Mouse (Mus musculus): ENCODE results near the gene Ankrd44. TPM values are rescaled to one million over a fixed set of nuclear protein-coding genes. Genes with fewer than 3 reads are reported as not detected.

Gene Ankrd44
- total RNA-seq, 2 experiments from 2014 or later = 17.5 to 19.2 TPM

GRCm38 (mm10) chr1:54898656-54899084, 27.5 kb downstream of the Ankrd44 start:
- no peak for ATAC-seq (replicated peaks; ENCODE audit: low FRiP score, low TSS enrichment, poor library complexity, severe bottlenecking)

DNA sequence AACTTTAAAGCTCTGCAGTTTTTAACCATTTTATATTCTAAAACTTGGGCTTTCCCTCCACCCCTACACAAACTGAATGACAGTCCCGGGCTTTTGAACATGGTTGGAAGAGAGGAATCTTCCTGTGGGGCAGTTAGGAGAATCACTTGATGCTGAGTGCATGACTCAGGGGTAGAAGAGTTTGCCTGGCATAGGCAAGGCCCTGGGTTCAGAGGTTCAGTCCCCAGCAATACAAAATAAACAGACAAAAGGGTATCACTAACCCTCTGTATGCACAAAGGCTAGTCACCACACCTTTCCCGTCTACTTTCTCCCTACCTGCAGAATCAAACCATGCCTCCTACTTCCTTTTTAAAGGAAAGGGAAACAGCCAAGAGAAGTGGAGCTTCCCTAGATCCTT, 28.5 kb downstream of the Ankrd44 start:
- ATAC-seq (replicated peaks; ENCODE audit: low FRiP score, low TSS enrichment, poor library complexity, severe bottlenecking) = no peak

- ATAC-seq (replicated peaks; ENCODE audit: low FRiP score, low TSS enrichment, poor library complexity, severe bottlenecking) = no peak
Measured at GRCm38 (mm10) chr1:54896109-54897085, 29.8 kb downstream of the Ankrd44 start.

DNA sequence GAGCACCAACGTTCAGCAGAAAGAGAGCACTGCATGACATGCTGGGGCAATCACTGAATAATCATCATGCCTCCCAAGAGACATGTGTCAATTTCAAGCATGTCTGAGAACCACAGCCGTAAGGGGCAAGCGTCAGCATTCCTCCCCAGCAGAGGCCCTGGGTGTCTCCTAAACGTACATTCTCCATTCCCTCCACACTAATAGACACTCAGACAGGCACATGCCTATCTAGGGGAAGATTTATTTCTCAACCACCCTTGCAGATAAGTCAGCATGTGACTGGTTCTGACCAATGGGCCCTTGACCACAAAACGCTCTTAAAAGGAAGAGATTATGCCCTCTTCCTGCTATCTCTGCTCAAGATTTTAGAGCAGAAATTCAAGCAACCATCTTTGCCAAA, 37.7 kb downstream of the Ankrd44 start:
- ATAC-seq (replicated peaks; ENCODE audit: low FRiP score, low TSS enrichment, poor library complexity, severe bottlenecking) = 0 out of 2 replicates have a peak, but pooled peaks have one; percentile 26

GRCm38 (mm10) chr1:54887873-54888272, 38.3 kb downstream of the Ankrd44 start:
- ATAC-seq (replicated peaks; ENCODE audit: low FRiP score, low TSS enrichment, poor library complexity, severe bottlenecking) = no peak

- ATAC-seq (replicated peaks; ENCODE audit: low FRiP score, low TSS enrichment, poor library complexity, severe bottlenecking) = no peak
Measured at GRCm38 (mm10) chr1:54882856-54883467, 43.2 kb downstream of the Ankrd44 start.

DNA sequence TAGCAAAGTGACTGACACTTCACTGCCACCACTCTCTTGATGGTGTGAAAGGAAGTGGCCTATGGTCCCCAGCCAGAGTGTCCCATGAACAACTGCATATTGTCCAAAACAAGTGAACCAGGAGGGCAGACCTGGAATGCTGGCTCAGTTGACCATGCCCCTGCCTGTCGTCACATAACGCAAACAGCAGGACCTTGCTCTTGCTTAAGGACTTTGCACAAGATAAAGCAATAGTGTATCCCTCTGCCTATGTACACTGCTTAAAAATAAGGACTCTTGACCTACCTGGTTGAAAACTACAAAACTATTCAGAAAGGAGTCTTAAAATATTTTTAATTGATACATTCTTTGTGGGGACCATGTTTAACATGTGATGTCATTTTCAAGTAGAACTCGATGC, 44.7 kb downstream of the Ankrd44 start:
- no peak for ATAC-seq (replicated peaks; ENCODE audit: low FRiP score, low TSS enrichment, poor library complexity, severe bottlenecking)

- no peak for ATAC-seq (replicated peaks; ENCODE audit: low FRiP score, low TSS enrichment, poor library complexity, severe bottlenecking)
Measured at GRCm38 (mm10) chr1:54877423-54878073, 48.6 kb downstream of the Ankrd44 start.

DNA sequence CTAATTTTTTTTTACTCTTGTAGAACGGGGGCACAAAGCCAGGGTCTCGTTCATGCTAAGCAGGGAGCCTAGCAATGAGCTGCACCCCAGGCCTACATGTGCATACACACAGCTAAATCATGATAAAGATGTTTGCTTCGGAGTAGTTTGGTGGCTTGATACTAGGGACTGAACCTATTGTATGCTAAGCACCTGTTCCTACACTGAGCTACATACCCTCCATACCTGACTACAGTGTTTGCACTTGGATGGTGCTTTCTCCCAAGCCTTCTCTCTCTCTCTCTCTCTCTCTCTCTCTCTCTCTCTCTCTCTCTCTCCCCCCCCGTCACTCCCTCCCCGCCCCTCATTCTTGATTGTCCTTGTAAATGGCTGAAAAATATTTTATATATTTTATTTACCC, 49.2 kb downstream of the Ankrd44 start:
- no peak for ATAC-seq (replicated peaks; ENCODE audit: low FRiP score, low TSS enrichment, poor library complexity, severe bottlenecking)

DNA sequence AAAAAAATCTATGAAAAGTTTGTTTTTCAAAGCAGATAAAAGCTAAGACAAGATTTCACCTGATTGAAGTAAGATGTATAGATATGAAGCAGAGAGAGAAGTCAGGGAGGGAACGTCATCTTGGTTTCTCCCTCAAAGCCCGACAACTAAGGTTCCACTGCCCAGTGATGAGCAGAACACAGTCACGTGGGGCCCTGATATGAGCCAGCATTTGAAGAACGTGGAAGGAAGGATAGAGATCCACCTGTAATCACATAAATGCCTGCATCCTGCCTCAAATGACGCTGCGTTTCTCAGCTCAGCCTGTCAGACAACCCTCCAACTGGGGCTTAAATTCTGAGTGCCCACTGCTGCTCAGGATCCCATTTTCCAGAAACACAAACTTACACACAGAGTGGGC, 52.1 kb downstream of the Ankrd44 start:
- no peak for ATAC-seq (replicated peaks; ENCODE audit: low FRiP score, low TSS enrichment, poor library complexity, severe bottlenecking)

DNA sequence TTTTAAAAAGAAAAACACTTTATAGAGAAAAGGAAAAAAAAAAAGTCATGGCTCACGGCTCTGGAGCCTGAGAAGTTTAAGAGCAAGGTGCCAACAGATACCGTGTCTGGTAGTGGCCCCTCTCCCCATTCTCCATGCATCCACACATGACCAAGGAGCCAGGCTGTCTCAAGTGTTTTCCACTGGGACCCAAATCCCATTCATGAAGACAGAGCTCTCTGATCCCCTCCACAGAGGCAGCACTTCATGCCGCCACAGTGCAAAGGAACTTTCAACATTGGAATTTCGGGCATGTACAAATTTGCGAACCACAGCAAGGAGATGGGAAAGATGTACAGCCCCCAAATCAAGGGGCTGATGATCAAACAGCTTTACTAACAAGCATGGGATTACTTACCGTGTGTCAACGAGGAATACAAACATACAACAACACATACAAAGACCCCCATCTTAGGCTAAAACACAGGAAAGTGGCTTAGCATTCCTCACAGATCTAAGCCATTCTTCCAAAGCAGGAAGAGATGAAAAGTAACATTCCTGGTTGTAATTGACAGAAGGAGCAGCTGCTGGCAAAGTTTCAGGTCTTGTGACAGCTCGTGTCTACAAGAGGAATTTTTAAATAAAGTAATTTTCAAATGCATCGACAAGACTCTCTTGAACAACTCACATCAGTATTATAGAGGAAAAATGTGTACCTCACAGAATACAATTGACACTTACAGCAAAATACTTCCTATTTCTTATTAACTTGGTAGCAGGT, 53.1 kb downstream of the Ankrd44 start:
- no peak for ATAC-seq (replicated peaks; ENCODE audit: low FRiP score, low TSS enrichment, poor library complexity, severe bottlenecking)

- peak; percentile 61 for ATAC-seq (replicated peaks; ENCODE audit: low FRiP score, low TSS enrichment, poor library complexity, severe bottlenecking)
Measured at GRCm38 (mm10) chr1:54871321-54871720, 54.9 kb downstream of the Ankrd44 start.

DNA sequence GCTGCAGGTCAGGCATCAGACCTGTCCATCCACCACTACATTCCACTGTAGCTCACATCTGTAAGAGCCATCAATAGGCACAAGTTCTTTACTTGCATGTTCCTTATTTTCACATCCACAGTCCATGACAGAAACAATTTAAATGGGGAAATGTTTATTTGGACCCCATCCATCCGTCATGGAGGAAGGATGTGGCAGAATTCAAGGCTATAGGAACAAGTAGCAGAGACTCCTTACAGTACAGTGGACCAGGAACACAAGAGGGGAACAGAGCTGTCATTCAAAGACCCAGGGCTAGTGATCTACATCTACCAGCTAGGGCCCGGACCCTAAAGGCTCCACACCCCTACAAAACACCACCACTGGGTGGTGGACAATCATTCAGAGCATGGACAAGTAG, 55.6 kb downstream of the Ankrd44 start:
- ATAC-seq (replicated peaks; ENCODE audit: low FRiP score, low TSS enrichment, poor library complexity, severe bottlenecking) = no peak

GRCm38 (mm10) chr1:54867226-54867625, 59.0 kb downstream of the Ankrd44 start:
- no peak for ATAC-seq (replicated peaks; ENCODE audit: low FRiP score, low TSS enrichment, poor library complexity, severe bottlenecking)

DNA sequence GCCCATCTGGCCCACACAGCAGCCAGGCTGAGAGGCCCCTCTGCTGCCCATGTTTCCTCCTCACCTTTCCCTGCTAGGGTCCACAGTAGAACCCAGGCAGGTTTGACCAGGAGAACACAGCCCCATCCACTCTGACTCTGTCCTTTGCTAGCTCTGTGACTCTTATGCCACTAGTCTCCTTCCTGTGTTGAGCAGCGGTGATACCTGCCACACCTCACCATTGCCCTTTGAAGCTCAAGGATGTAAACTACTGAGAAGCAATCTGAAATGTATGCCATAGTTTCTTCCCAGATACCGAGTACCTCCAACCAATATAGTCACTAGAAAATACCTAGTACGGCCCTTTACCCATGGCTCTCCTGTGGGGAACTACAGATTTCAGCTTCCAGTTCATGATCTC, 60.1 kb downstream of the Ankrd44 start:
- ATAC-seq (replicated peaks; ENCODE audit: low FRiP score, low TSS enrichment, poor library complexity, severe bottlenecking) = no peak

DNA sequence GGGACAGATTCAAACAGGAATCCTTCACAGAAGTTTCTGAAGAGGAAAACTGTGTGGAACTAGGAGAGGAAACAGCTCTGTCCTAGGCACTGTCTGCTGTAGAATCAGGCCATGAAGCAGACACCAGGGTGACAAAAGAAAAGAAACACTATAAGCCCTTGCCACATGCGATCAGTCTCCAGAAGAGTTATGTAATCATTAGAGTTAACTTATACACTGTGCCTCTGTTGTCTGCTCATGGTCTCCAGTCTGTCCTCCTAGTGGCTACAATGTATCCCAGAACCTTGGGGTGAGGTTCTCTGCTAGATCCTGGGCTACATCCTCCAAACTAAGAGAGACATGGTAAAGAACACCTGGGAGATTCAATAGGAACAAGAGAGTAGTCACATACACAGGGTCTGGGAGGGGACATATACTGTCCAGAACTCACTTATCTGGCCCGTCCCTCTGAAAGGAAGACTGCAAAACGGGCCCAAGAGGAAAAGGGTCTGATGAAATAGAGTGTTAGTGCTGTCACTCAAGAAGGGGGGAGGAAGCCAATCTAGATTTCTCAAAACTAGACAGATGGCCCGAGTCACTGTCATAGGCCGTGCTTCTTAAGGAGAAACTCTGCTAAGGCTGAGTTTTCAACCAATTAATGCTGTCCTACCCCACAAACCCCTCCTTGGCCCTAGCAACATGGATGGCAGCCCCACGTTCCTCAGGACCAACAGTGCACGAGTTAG, 61.1 kb downstream of the Ankrd44 start:
- no peak for ATAC-seq (replicated peaks; ENCODE audit: low FRiP score, low TSS enrichment, poor library complexity, severe bottlenecking)

DNA sequence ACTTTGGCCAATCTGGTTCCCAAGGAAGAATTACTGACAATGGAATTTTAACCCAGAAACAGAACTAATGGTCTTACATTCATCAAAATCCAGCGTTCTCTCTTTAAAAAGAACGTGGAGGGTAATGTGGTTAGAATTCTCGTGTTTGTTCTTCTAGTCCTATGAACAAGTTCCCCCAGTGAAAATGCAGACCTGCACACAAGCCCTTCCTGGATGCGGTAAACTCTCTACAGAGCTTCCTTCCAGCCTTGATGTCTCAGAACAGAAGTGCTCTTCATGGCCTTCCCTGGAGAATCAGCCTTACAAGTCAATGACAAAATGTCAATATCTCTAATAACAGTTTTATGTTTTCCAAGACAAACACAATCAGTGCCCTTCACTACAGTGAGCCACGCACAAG, 65.8 kb downstream of the Ankrd44 start:
- no peak for ATAC-seq (replicated peaks; ENCODE audit: low FRiP score, low TSS enrichment, poor library complexity, severe bottlenecking)

DNA sequence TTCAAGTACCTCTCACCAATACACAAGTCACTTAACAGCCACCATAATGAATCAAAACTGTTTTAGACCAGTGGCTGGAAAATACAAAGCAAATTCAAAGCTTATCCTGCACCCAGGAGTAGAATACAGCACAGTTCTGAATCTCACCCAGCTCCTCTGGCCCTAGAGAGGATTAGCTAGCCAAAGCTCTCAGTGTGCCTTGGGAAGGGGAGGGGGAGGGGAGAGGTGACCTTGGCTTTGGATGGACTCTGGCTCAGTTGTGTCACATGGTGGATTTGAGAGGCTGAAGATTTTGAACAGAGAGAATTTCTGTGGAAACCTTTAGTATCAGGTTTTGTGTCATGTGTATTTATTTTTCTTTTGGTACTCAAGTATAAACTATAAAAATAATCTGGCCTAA, 66.3 kb downstream of the Ankrd44 start:
- no peak for ATAC-seq (replicated peaks; ENCODE audit: low FRiP score, low TSS enrichment, poor library complexity, severe bottlenecking)

DNA sequence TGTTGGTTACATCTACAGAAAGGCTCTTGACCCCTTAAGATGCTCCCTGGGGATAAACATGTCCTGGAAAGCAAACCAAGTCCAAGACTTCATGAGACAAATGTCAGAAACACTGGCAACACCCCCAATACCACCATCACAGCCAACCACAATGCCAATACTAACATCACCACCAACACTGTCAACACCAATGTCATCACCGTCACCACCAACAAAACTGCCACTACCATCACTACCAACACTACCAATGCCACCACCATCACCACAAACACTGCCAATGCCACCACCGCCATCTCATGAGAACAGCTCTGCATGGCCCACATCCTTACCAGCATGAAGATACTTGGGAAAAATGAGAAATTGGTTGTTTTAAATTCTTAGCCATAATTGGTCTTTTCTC, 67.3 kb downstream of the Ankrd44 start:
- ATAC-seq (replicated peaks; ENCODE audit: low FRiP score, low TSS enrichment, poor library complexity, severe bottlenecking) = no peak

Measured in megakaryocyte-erythroid progenitor cell, adult 5-6 weeks (primary cell).